Comparison of ENCODE assay signal across 34 mouse cellular contexts in the genomic region with DNA sequence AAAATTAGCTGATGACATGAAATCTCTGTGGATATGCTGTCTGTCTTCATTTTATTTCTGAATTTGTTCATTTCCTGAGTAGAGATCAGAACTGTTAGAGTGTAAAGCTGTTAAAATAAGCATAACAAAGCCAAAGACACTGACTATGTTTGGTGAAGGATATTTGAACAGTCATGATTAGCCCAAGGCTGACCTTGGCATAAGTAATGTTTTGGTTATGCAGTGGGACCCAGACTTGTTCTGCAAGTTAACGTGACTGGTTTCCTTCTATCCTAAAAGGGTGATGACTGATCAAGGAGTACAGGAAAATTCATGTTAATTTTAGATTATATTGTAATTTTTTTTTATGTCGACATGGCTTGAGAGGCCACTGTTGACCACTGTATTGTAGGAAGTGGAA.
"Had no signal": no experiment of that assay in that cellular context is flagged by ENCODE, and none has a peak within 500 bp of the region (broad histone marks: within the 10 kb centered on the region; RNA-seq: fewer than 3 reads in every experiment).

No protein-coding gene starts in this region.

- H3K27ac ChIP-seq: heart, embryonic 13.5 days; heart, embryonic 15.5 days; hindbrain, embryonic 10.5 days; hindbrain, embryonic 12.5 days; hindbrain, embryonic 13.5 days; hindbrain, embryonic 14.5 days; hindbrain, embryonic 15.5 days; hindbrain, postnatal 0 days; intestine, embryonic 15.5 days; kidney, embryonic 15.5 days; kidney, postnatal 0 days; layer of hippocampus, adult 2 months; left cerebral cortex, adult 2 months had no signal

- DNase-seq: heart, postnatal 10 days; heart, postnatal 14 days; heart, postnatal 36 days; heart, postnatal 4 days; kidney, adult 11 months; kidney, adult 18-20 months; kidney, adult 2 months; kidney, adult 8-10 months; kidney, adult 9 months; kidney, postnatal 10 days; kidney, postnatal 25 days; kidney, postnatal 36 days; kidney, postnatal 4 days; layer of hippocampus, adult 9-11 months; layer of hippocampus, postnatal 36 days had no signal

- H3K36me3 ChIP-seq: heart, embryonic 12.5 days; heart, embryonic 13.5 days; heart, embryonic 15.5 days; hindbrain, embryonic 10.5 days; hindbrain, embryonic 12.5 days; hindbrain, embryonic 13.5 days; hindbrain, embryonic 15.5 days; intestine, embryonic 15.5 days; kidney, embryonic 15.5 days had no signal

- H3K9me3 ChIP-seq: heart, embryonic 12.5 days; heart, embryonic 13.5 days; heart, embryonic 15.5 days; hindbrain, embryonic 10.5 days; hindbrain, embryonic 12.5 days; hindbrain, embryonic 13.5 days; hindbrain, embryonic 15.5 days; intestine, embryonic 15.5 days; kidney, embryonic 15.5 days had no signal

- ATAC-seq: hindbrain, embryonic 16.5 days; hindbrain, postnatal 0 days; inflammation-experienced regulatory T-cells, adult 6 months; intestine, embryonic 15.5 days; intestine, embryonic 16.5 days; intestine, postnatal 0 days had no signal

- H3K4me3 ChIP-seq: heart, embryonic 12.5 days; heart, embryonic 13.5 days; heart, embryonic 15.5 days; hindbrain, embryonic 10.5 days; hindbrain, embryonic 12.5 days; hindbrain, embryonic 13.5 days; hindbrain, embryonic 15.5 days; intestine, embryonic 15.5 days; kidney, embryonic 15.5 days; layer of hippocampus, adult 2 months; left cerebral cortex, adult 2 months had no signal

- H3K9ac ChIP-seq: heart, embryonic 12.5 days; heart, embryonic 13.5 days; heart, embryonic 15.5 days; hindbrain, embryonic 12.5 days; hindbrain, embryonic 13.5 days; hindbrain, embryonic 14.5 days; hindbrain, embryonic 15.5 days; intestine, embryonic 15.5 days; kidney, embryonic 15.5 days had no signal

- H3K4me2 ChIP-seq: heart, embryonic 11.5 days; heart, embryonic 12.5 days; heart, embryonic 13.5 days; heart, embryonic 15.5 days; hindbrain, embryonic 12.5 days; hindbrain, embryonic 13.5 days; hindbrain, embryonic 14.5 days; hindbrain, embryonic 15.5 days; intestine, embryonic 15.5 days; kidney, embryonic 15.5 days had no signal

- H3K27me3 ChIP-seq: heart, embryonic 12.5 days; heart, embryonic 13.5 days; heart, embryonic 15.5 days; hindbrain, embryonic 12.5 days; hindbrain, embryonic 13.5 days; hindbrain, embryonic 15.5 days; intestine, embryonic 15.5 days; kidney, embryonic 15.5 days had no signal

- H3K4me1 ChIP-seq: heart, embryonic 12.5 days; heart, embryonic 13.5 days; heart, embryonic 15.5 days; hindbrain, embryonic 10.5 days; hindbrain, embryonic 12.5 days; hindbrain, embryonic 13.5 days; hindbrain, embryonic 15.5 days; intestine, embryonic 15.5 days; kidney, embryonic 15.5 days had no signal
